Mouse (Mus musculus): ENCODE results near the gene Tmem120b. TPM values are rescaled to one million over a fixed set of nuclear protein-coding genes. Genes with fewer than 3 reads are reported as not detected.

The Tmem120b gene
- polyA plus RNA-seq, 1 experiment from 2014 or later = 12.4 TPM

- 23% methylated on average over 9 of the region's 9 CpGs for WGBS
- Histone ChIP-seq H3K4me2 (ENCODE audit: low read depth, low read length) (no peak overlapping the region), H3K9ac (ENCODE audit: low read length) (no peak overlapping the region), H3K9me3 (ENCODE audit: control insufficient read depth, low read length) (no peaks in the 10 kb centered on the region), H3K4me1 (replicated peaks; ENCODE audit: control insufficient read depth, insufficient read depth, low read length) (peaks cover 5% of the 10 kb centered on the region; the same call in 1 of the 2 replicates), H3K4me3 (ENCODE audit: low read length) (no peak overlapping the region), H3K27me3 (ENCODE audit: control insufficient read depth, insufficient read depth, low read depth, low read length) (no peaks in the 10 kb centered on the region), H3K27ac (ENCODE audit: low read length) (no peak overlapping the region), H3K36me3 (ENCODE audit: control insufficient read depth, insufficient read depth, low read length) (no peaks in the 10 kb centered on the region)
- peak; percentile 81 for ATAC-seq (ENCODE audit: low read depth)
Measured at GRCm38 (mm10) chr5:123045561-123046295, 22.5 kb upstream of the Tmem120b start.

GRCm38 (mm10) chr5:123046916-123047315, 21.3 kb upstream of the Tmem120b start, which contains the start of gene Morn3:
Morn3 (minus strand) TSS chr5:123047016.
- H3K4me3 ChIP-seq (ENCODE audit: low read length) = no peak within 1 kb of the TSS
- no peaks in the 10 kb centered on the region for H3K9me3 ChIP-seq (ENCODE audit: control insufficient read depth, low read length)
- H3K36me3 ChIP-seq (ENCODE audit: control insufficient read depth, insufficient read depth, low read length) = no peaks in the 10 kb centered on the region
- H3K4me2 ChIP-seq (ENCODE audit: low read depth, low read length) = no peak within 1 kb of the TSS
- H3K27me3 ChIP-seq (ENCODE audit: control insufficient read depth, insufficient read depth, low read depth, low read length) = no peaks in the 10 kb centered on the region
- H3K9ac ChIP-seq (ENCODE audit: low read length) = no peak within 1 kb of the TSS
- peaks cover 5% of the 10 kb centered on the region; the same call in 1 of the 2 replicates for H3K4me1 ChIP-seq (replicated peaks; ENCODE audit: control insufficient read depth, insufficient read depth, low read length)
- no peak within 1 kb of the TSS for H3K27ac ChIP-seq (ENCODE audit: low read length)
- 71% methylated on average over 3 of the region's 3 CpGs for WGBS
- no peak for ATAC-seq (ENCODE audit: low read depth)

GRCm38 (mm10) chr5:123049271-123049670, 18.9 kb upstream of the Tmem120b start:
- Histone ChIP-seq H3K4me1 (replicated peaks; ENCODE audit: control insufficient read depth, insufficient read depth, low read length) (peaks cover 5% of the 10 kb centered on the region; the same call in 1 of the 2 replicates), H3K4me3 (ENCODE audit: low read length) (peak overlapping the region; percentile 36), H3K9ac (ENCODE audit: low read length) (peak overlapping the region; percentile 63), H3K36me3 (ENCODE audit: control insufficient read depth, insufficient read depth, low read length) (no peaks in the 10 kb centered on the region), H3K27me3 (ENCODE audit: control insufficient read depth, insufficient read depth, low read depth, low read length) (no peaks in the 10 kb centered on the region), H3K4me2 (ENCODE audit: low read depth, low read length) (peak overlapping the region; percentile 56), H3K27ac (ENCODE audit: low read length) (no peak overlapping the region), H3K9me3 (ENCODE audit: control insufficient read depth, low read length) (no peaks in the 10 kb centered on the region)
- ATAC-seq (ENCODE audit: low read depth) = peak; percentile 52
- WGBS = under 1% methylated on average over 12 of the region's 12 CpGs

GRCm38 (mm10) chr5:123050918-123051317, 17.3 kb upstream of the Tmem120b start:
- Histone ChIP-seq H3K9me3 (ENCODE audit: control insufficient read depth, low read length) (no peaks in the 10 kb centered on the region), H3K4me2 (ENCODE audit: low read depth, low read length) (no peak overlapping the region), H3K36me3 (ENCODE audit: control insufficient read depth, insufficient read depth, low read length) (no peaks in the 10 kb centered on the region), H3K4me3 (ENCODE audit: low read length) (no peak overlapping the region), H3K4me1 (replicated peaks; ENCODE audit: control insufficient read depth, insufficient read depth, low read length) (peaks cover 5% of the 10 kb centered on the region; the same call in 1 of the 2 replicates), H3K27ac (ENCODE audit: low read length) (no peak overlapping the region), H3K9ac (ENCODE audit: low read length) (no peak overlapping the region), H3K27me3 (ENCODE audit: control insufficient read depth, insufficient read depth, low read depth, low read length) (no peaks in the 10 kb centered on the region)
- WGBS = 79% methylated on average over 9 of the region's 9 CpGs
- no peak for ATAC-seq (ENCODE audit: low read depth)

- Histone ChIP-seq H3K36me3 (ENCODE audit: control insufficient read depth, insufficient read depth, low read length) (no peaks in the 10 kb centered on the region), H3K27ac (ENCODE audit: low read length) (no peak overlapping the region), H3K4me2 (ENCODE audit: low read depth, low read length) (no peak overlapping the region), H3K9ac (ENCODE audit: low read length) (no peak overlapping the region), H3K9me3 (ENCODE audit: control insufficient read depth, low read length) (no peaks in the 10 kb centered on the region), H3K27me3 (ENCODE audit: control insufficient read depth, insufficient read depth, low read depth, low read length) (no peaks in the 10 kb centered on the region), H3K4me3 (ENCODE audit: low read length) (no peak overlapping the region), H3K4me1 (replicated peaks; ENCODE audit: control insufficient read depth, insufficient read depth, low read length) (peaks cover 5% of the 10 kb centered on the region; the same call in 1 of the 2 replicates)
- ATAC-seq (ENCODE audit: low read depth) = no peak
- WGBS = 75% methylated on average over 5 of the region's 5 CpGs
Measured at GRCm38 (mm10) chr5:123051736-123052135, 16.5 kb upstream of the Tmem120b start.

GRCm38 (mm10) chr5:123057366-123058250, 10.6 kb upstream of the Tmem120b start:
- Histone ChIP-seq H3K36me3 (ENCODE audit: control insufficient read depth, insufficient read depth, low read length) (no peaks in the 10 kb centered on the region), H3K9me3 (ENCODE audit: control insufficient read depth, low read length) (no peaks in the 10 kb centered on the region), H3K4me3 (ENCODE audit: low read length) (peak overlapping the region; percentile 54), H3K9ac (ENCODE audit: low read length) (peak overlapping the region; percentile 69), H3K27me3 (ENCODE audit: control insufficient read depth, insufficient read depth, low read depth, low read length) (no peaks in the 10 kb centered on the region), H3K27ac (ENCODE audit: low read length) (peak overlapping the region; percentile 62), H3K4me1 (replicated peaks; ENCODE audit: control insufficient read depth, insufficient read depth, low read length) (peaks cover 12% of the 10 kb centered on the region), H3K4me2 (ENCODE audit: low read depth, low read length) (peak overlapping the region; percentile 58)
- peak; percentile 99 for ATAC-seq (ENCODE audit: low read depth)
- 7% methylated on average over 48 of the region's 48 CpGs for WGBS

GRCm38 (mm10) chr5:123058251-123059102, 9.7 kb upstream of the Tmem120b start:
- no peak for ATAC-seq (ENCODE audit: low read depth)
- H3K4me3 ChIP-seq (ENCODE audit: low read length) = peak overlapping the region; percentile 54
- H3K36me3 ChIP-seq (ENCODE audit: control insufficient read depth, insufficient read depth, low read length) = no peaks in the 10 kb centered on the region
- peaks cover 12% of the 10 kb centered on the region for H3K4me1 ChIP-seq (replicated peaks; ENCODE audit: control insufficient read depth, insufficient read depth, low read length)
- WGBS = 32% methylated on average over 16 of the region's 16 CpGs
- peak overlapping the region; percentile 58 for H3K4me2 ChIP-seq (ENCODE audit: low read depth, low read length)
- H3K27ac ChIP-seq (ENCODE audit: low read length) = peak overlapping the region; percentile 62
- H3K27me3 ChIP-seq (ENCODE audit: control insufficient read depth, insufficient read depth, low read depth, low read length) = no peaks in the 10 kb centered on the region
- H3K9me3 ChIP-seq (ENCODE audit: control insufficient read depth, low read length) = no peaks in the 10 kb centered on the region
- peak overlapping the region; percentile 69 for H3K9ac ChIP-seq (ENCODE audit: low read length)

GRCm38 (mm10) chr5:123059757-123060520, 8.3 kb upstream of the Tmem120b start:
- 0 out of 2 replicates have a peak overlapping the region, but pooled peaks have one; percentile 6 for H3K9ac ChIP-seq (ENCODE audit: low read length)
- H3K27me3 ChIP-seq (ENCODE audit: control insufficient read depth, insufficient read depth, low read depth, low read length) = no peaks in the 10 kb centered on the region
- H3K27ac ChIP-seq (ENCODE audit: low read length) = no peak overlapping the region
- no peak for ATAC-seq (ENCODE audit: low read depth)
- H3K36me3 ChIP-seq (ENCODE audit: control insufficient read depth, insufficient read depth, low read length) = no peaks in the 10 kb centered on the region
- peak overlapping the region; percentile 15 for H3K4me2 ChIP-seq (ENCODE audit: low read depth, low read length)
- no peak overlapping the region for H3K4me3 ChIP-seq (ENCODE audit: low read length)
- H3K4me1 ChIP-seq (replicated peaks; ENCODE audit: control insufficient read depth, insufficient read depth, low read length) = peaks cover 14% of the 10 kb centered on the region
- 10% methylated on average over 14 of the region's 14 CpGs for WGBS
- no peaks in the 10 kb centered on the region for H3K9me3 ChIP-seq (ENCODE audit: control insufficient read depth, low read length)

All from lung, embryonic 16.5 days (tissue).